Mouse (Mus musculus): ENCODE results near the gene Acsf3. TPM values are rescaled to one million over a fixed set of nuclear protein-coding genes. Genes with fewer than 3 reads are reported as not detected.

The Acsf3 gene
- 15.6 and 17.1 TPM in 2 replicates for polyA plus RNA-seq (2015; fragmentation: Nextera tagmentation; extraction: Ambion mirVana)

DNA sequence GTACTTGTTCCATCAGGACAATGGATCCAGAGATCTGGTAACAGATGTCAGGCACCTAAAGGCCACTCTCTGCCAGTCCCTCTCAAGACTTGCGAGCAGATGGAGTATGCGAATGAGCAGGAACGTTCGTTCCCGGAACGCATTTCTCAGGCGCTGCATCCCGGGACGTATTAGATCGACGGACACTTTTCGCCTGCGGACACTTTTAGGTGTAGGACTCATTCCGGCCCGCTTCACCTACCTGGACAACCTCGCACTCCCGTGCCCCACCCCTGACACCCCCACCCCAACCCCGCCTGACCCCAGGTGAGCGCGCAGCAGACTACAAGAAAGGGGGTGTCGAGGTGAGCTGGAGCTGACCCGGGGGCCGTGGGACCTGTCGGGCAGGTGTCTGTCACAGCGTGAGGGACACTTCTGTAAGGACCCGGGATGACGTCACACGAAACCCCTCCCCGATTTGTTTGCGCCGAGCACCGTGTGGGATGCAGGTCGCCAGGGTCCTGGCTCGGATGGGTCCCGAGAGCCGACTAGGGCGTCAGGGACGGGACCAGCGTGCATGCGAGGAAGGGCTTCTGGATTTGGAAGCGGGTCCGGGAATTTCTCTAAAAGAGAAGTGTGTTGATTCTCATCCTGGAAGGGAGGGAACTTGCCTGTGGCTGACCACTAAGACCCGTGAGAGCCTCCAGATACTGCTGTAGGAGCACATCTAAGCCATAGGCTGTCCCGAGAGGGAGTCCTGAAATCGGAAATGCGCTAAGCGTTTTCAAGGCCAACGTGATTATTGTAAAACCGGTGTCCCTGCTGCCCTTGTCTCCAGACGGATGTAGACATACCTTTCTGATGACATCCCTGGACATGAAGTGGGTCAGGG, at the start of gene Acsf3:
TSS of gene Acsf3 (plus strand) at position 202 of the 871 bp plus-strand sequence.
- Histone ChIP-seq H3K9me3 (no peaks in the 10 kb centered on the region), H3K9ac (peak within 1 kb of the TSS; percentile 82), H3K36me3 (0 out of 2 replicates have a peak, but pooled peaks cover 7% of the 10 kb centered on the region), H3K4me1 (replicated peaks) (peaks cover 13% of the 10 kb centered on the region), H3K27ac (replicated peaks) (peak within 1 kb of the TSS; percentile 66), H3K4me3 (peak within 1 kb of the TSS; percentile 88), H3K4me2 (peak within 1 kb of the TSS; percentile 90), H3K27me3 (no peaks in the 10 kb centered on the region)
- WGBS, result 1% methylated on average over 50 of the region's 50 CpGs
- ATAC-seq (ENCODE audit: low FRiP score, low read depth), result peak; percentile 78

GRCm38 (mm10) chr8:122726789-122727188, 48.5 kb upstream of the Acsf3 start:
- Histone ChIP-seq H3K4me2 (no peak overlapping the region), H3K27me3 (no peaks in the 10 kb centered on the region), H3K4me1 (replicated peaks) (peaks cover 10% of the 10 kb centered on the region), H3K4me3 (no peak overlapping the region), H3K9ac (no peak overlapping the region), H3K9me3 (no peaks in the 10 kb centered on the region), H3K36me3 (no peaks in the 10 kb centered on the region), H3K27ac (replicated peaks) (no peak overlapping the region)
- 64% methylated on average over 2 of the region's 2 CpGs for WGBS
- ATAC-seq (ENCODE audit: low FRiP score, low read depth), result no peak

DNA sequence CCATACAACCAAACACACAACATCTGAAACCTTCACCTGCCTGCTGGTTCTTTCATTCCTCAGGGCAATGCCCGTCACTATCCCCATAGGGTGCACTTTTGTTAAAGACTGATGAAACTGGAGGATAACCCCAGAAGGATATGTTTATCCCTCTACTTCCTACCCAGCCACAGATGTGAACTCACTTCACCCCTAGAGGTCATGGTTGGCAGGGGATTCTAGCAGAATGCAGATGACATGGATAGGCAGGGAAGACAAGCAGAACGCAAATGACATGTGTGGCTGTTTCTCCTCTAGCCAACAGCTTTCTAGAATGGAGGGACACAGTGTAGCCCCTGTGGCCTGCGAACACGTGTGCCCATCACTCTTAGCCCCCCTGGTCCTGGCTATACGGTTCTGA, 47.9 kb upstream of the Acsf3 start:
- H3K27me3 ChIP-seq, result no peaks in the 10 kb centered on the region
- no peak for ATAC-seq (ENCODE audit: low FRiP score, low read depth)
- no peaks in the 10 kb centered on the region for H3K9me3 ChIP-seq
- H3K4me1 ChIP-seq (replicated peaks), result peaks cover 6% of the 10 kb centered on the region; the same call in 1 of the 2 replicates
- H3K9ac ChIP-seq, result no peak overlapping the region
- no peak overlapping the region for H3K4me2 ChIP-seq
- WGBS, result 73% methylated on average over 5 of the region's 5 CpGs
- no peak overlapping the region for H3K4me3 ChIP-seq
- no peak overlapping the region for H3K27ac ChIP-seq (replicated peaks)
- no peaks in the 10 kb centered on the region for H3K36me3 ChIP-seq

DNA sequence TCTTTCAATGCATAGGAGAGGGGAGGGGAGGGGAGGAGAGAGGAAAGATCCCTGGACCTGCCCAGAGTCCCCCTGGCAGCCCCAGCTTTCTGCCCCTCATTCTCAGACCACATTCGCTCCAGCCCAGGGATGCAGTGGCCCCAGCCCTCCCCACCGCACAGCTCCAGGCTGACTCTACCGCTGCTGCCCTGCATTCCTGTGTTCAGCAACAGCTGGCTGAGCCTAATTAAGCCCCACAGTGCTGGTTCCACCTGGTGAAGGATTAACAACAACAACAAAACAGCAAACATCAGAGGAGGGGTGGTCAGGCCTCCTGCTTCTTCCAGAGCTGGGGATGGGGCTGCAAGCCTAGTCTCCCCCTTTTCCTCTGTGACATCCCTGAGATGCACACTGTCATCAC, 46.7 kb upstream of the Acsf3 start:
- peaks cover 9% of the 10 kb centered on the region for H3K4me1 ChIP-seq (replicated peaks)
- H3K4me3 ChIP-seq, result no peak overlapping the region
- H3K36me3 ChIP-seq, result no peaks in the 10 kb centered on the region
- no peaks in the 10 kb centered on the region for H3K27me3 ChIP-seq
- 17% methylated on average over 3 of the region's 3 CpGs for WGBS
- peak overlapping the region; percentile 23; the same call in 1 of the 2 replicates for H3K27ac ChIP-seq (replicated peaks)
- 0 out of 2 replicates have a peak, but pooled peaks have one; percentile 50 for ATAC-seq (ENCODE audit: low FRiP score, low read depth)
- no peak overlapping the region for H3K9ac ChIP-seq
- no peaks in the 10 kb centered on the region for H3K9me3 ChIP-seq
- H3K4me2 ChIP-seq, result no peak overlapping the region

DNA sequence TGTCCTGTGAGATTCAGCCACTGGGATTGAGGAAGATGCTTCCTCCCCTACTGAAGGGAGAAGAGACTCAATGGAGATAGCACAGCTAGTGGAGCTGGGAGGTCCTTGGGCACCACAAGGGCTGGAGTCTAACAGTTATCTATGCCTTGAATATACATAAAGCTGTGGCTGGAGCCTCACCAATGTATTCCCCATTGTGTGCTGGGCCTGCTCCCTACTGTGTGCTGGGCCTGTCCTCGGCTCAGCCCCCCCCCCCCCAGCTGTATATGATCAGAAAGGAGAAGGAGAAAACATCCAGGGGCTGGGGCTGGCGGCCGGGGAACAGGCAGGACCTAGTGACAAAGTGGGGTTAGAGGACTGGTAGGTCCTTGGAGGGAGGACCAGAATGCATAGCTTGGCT, 40.2 kb upstream of the Acsf3 start:
- Histone ChIP-seq H3K9me3 (no peaks in the 10 kb centered on the region), H3K9ac (no peak overlapping the region), H3K4me2 (no peak overlapping the region), H3K27me3 (no peaks in the 10 kb centered on the region), H3K36me3 (no peaks in the 10 kb centered on the region), H3K4me3 (no peak overlapping the region), H3K4me1 (replicated peaks) (peaks cover 64% of the 10 kb centered on the region), H3K27ac (replicated peaks) (peak overlapping the region; percentile 83)
- ATAC-seq (ENCODE audit: low FRiP score, low read depth), result no peak
- 36% methylated on average over 3 of the region's 3 CpGs for WGBS

GRCm38 (mm10) chr8:122735542-122736473, 39.5 kb upstream of the Acsf3 start:
- Histone ChIP-seq H3K27ac (replicated peaks) (peak overlapping the region; percentile 83), H3K36me3 (no peaks in the 10 kb centered on the region), H3K9me3 (no peaks in the 10 kb centered on the region), H3K9ac (no peak overlapping the region), H3K4me1 (replicated peaks) (peaks cover 68% of the 10 kb centered on the region), H3K4me3 (no peak overlapping the region), H3K27me3 (no peaks in the 10 kb centered on the region), H3K4me2 (no peak overlapping the region)
- no peak for ATAC-seq (ENCODE audit: low FRiP score, low read depth)
- WGBS, result 42% methylated on average over 19 of the region's 19 CpGs

- Histone ChIP-seq H3K4me1 (replicated peaks) (peaks cover 73% of the 10 kb centered on the region), H3K36me3 (no peaks in the 10 kb centered on the region), H3K4me3 (no peak overlapping the region), H3K9me3 (no peaks in the 10 kb centered on the region), H3K27me3 (no peaks in the 10 kb centered on the region), H3K4me2 (no peak overlapping the region), H3K9ac (no peak overlapping the region), H3K27ac (replicated peaks) (peak overlapping the region; percentile 83)
- ATAC-seq (ENCODE audit: low FRiP score, low read depth), result no peak
- WGBS, result 93% methylated on average over 11 of the region's 11 CpGs
Measured at GRCm38 (mm10) chr8:122736623-122737022, 38.7 kb upstream of the Acsf3 start.

- no peaks in the 10 kb centered on the region for H3K9me3 ChIP-seq
- peak overlapping the region; percentile 83 for H3K27ac ChIP-seq (replicated peaks)
- H3K36me3 ChIP-seq, result no peaks in the 10 kb centered on the region
- no peak overlapping the region for H3K4me2 ChIP-seq
- no peak overlapping the region for H3K4me3 ChIP-seq
- H3K4me1 ChIP-seq (replicated peaks), result peaks cover 78% of the 10 kb centered on the region
- H3K27me3 ChIP-seq, result no peaks in the 10 kb centered on the region
- 56% methylated on average over 4 of the region's 4 CpGs for WGBS
- no peak overlapping the region for H3K9ac ChIP-seq
- ATAC-seq (ENCODE audit: low FRiP score, low read depth), result no peak
Measured at GRCm38 (mm10) chr8:122737071-122737470, 38.2 kb upstream of the Acsf3 start.

GRCm38 (mm10) chr8:122737886-122738285, 37.4 kb upstream of the Acsf3 start:
- H3K27me3 ChIP-seq, result no peaks in the 10 kb centered on the region
- peak overlapping the region; percentile 83 for H3K27ac ChIP-seq (replicated peaks)
- H3K9ac ChIP-seq, result no peak overlapping the region
- no peaks in the 10 kb centered on the region for H3K36me3 ChIP-seq
- 49% methylated on average over 6 of the region's 6 CpGs for WGBS
- no peak overlapping the region for H3K4me3 ChIP-seq
- peaks cover 86% of the 10 kb centered on the region for H3K4me1 ChIP-seq (replicated peaks)
- no peaks in the 10 kb centered on the region for H3K9me3 ChIP-seq
- peak; percentile 7; the same call in 1 of the 2 replicates for ATAC-seq (ENCODE audit: low FRiP score, low read depth)
- no peak overlapping the region for H3K4me2 ChIP-seq

DNA sequence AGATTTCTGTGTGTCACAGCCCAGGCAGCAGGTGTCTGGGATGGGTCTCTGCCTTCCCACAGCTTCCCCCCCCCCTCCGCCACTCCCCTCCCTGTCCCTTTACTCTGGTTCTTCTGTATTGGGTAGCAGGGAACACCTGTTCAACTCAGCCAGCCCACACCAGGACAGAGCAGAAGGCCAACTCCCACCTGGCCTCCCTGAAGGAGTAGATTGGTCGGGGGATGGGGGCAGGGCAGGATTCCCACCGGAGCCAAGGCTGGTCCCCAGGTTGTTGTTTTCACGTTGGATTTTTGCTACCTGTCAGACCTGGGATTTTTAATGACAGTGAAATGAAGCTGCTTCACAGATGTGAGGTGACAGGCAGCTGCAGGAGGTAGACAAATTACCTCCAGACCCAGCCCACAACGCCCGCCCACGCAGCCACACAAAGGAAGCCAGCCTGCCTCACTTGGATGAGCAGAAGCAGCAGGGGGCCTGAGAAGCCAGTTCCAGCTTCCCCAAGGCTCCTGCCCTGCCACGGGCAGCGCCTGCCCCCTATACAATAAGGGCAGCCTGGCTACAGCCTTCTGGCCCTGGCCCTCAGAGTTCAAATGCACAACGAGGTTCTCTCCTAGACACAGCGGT, 36.1 kb upstream of the Acsf3 start:
- Histone ChIP-seq H3K4me1 (replicated peaks) (peaks cover 91% of the 10 kb centered on the region), H3K4me3 (no peak overlapping the region), H3K36me3 (no peaks in the 10 kb centered on the region), H3K9ac (no peak overlapping the region; the same call in 1 of the 2 replicates), H3K9me3 (no peaks in the 10 kb centered on the region), H3K27ac (replicated peaks) (peak overlapping the region; percentile 83), H3K27me3 (no peaks in the 10 kb centered on the region), H3K4me2 (no peak overlapping the region)
- WGBS, result 14% methylated on average over 11 of the region's 11 CpGs
- ATAC-seq (ENCODE audit: low FRiP score, low read depth), result no peak

GRCm38 (mm10) chr8:122742471-122742870, 32.8 kb upstream of the Acsf3 start:
- 4% methylated on average over 19 of the region's 19 CpGs for WGBS
- H3K9ac ChIP-seq, result no peak overlapping the region

More at GRCm38 (mm10) chr8:122742471-122742870, 32.8 kb upstream of the Acsf3 start:
- Histone ChIP-seq H3K9me3 (no peaks in the 10 kb centered on the region), H3K27ac (replicated peaks) (peak overlapping the region; percentile 89), H3K4me3 (no peak overlapping the region), H3K4me2 (peak overlapping the region; percentile 31), H3K4me1 (replicated peaks) (peaks cover 92% of the 10 kb centered on the region), H3K36me3 (no peaks in the 10 kb centered on the region), H3K27me3 (no peaks in the 10 kb centered on the region)
- ATAC-seq (ENCODE audit: low FRiP score, low read depth), result 0 out of 2 replicates have a peak, but pooled peaks have one; percentile 3
